Mouse (Mus musculus) ES-E14 (cell line): ENCODE measurements around the gene Sec16b. TPM values are rescaled to one million over a fixed set of nuclear protein-coding genes. Genes with fewer than 3 reads are reported as not detected.

Experiments
- DNase-seq: peaks from one replicate; pipeline ENCODE4 v3.0.0-alpha.2; 2013; ENCODE audit warnings: low read depth, low spot score
- H3K27ac ChIP-seq: 2 replicates; pipeline ENCODE4 v1.5.1; 2012; ENCODE audit warnings: low read depth, mild to moderate bottlenecking, low read length, moderate library complexity, mixed read lengths; ENCODE audit not compliant: poor library complexity, insufficient read depth, severe bottlenecking
- H3K36me3 ChIP-seq: 2 replicates; pipeline ENCODE4 v1.6.1; 2012; ENCODE audit warnings: mild to moderate bottlenecking, low read length, moderate library complexity, mixed read lengths; ENCODE audit not compliant: control insufficient read depth, poor library complexity, insufficient read depth, severe bottlenecking
- H3K4me1 ChIP-seq, 2 experiments: fragments of 150-350 bp in 1 of 2; sonication (generic) in 1 of 2; 2 replicates each; pipeline ENCODE4 v1.6.1; 2012; ENCODE audit warnings: low read length in 2 of 2, mild to moderate bottlenecking in 1 of 2, mixed read lengths in 1 of 2; ENCODE audit not compliant: control insufficient read depth in 2 of 2, insufficient read depth in 2 of 2, poor library complexity in 1 of 2
- H3K4me3 ChIP-seq, 2 experiments: fragments of 150-350 bp in 1 of 2; sonication (generic) in 1 of 2; 2 replicates each; pipeline ENCODE4 v1.5.1; 2012; ENCODE audit warnings: low read length in 2 of 2, low read depth in 1 of 2, mild to moderate bottlenecking in 1 of 2, mixed read lengths in 1 of 2; ENCODE audit not compliant: insufficient read depth in 1 of 2, poor library complexity in 1 of 2, severe bottlenecking in 1 of 2
- H3K9ac ChIP-seq: 2 replicates; pipeline ENCODE4 v1.6.1; 2012; ENCODE audit warnings: low read depth, mild to moderate bottlenecking, low read length, mixed read lengths; ENCODE audit not compliant: poor library complexity, insufficient read depth, severe bottlenecking
- H3K9me3 ChIP-seq: fragments of 150-350 bp; sonication (generic); 2 replicates; pipeline ENCODE4 v1.6.1; 2012; ENCODE audit warnings: low read depth, mild to moderate bottlenecking, low read length; ENCODE audit not compliant: control insufficient read depth, insufficient read depth
- CHD2 ChIP-seq: IDR thresholded peaks from 2 replicates; pipeline ENCODE4 v1.6.1; 2014; ENCODE audit warnings: mild to moderate bottlenecking, low read depth, low read length, inconsistent platforms
- HCFC1 ChIP-seq: IDR thresholded peaks from 2 replicates; pipeline ENCODE4 v1.6.1; 2012; ENCODE audit warnings: low read length, inconsistent platforms, borderline replicate concordance; ENCODE audit not compliant: insufficient read depth
- MAFK ChIP-seq: IDR thresholded peaks from 2 replicates; pipeline ENCODE4 v1.6.1; 2014; ENCODE audit warnings: mild to moderate bottlenecking, low read depth, low read length, inconsistent platforms; ENCODE audit not compliant: insufficient read depth
- ZC3H11A ChIP-seq: IDR thresholded peaks from 2 replicates; pipeline ENCODE4 v1.6.1; 2012; ENCODE audit warnings: low read depth, mild to moderate bottlenecking, inconsistent platforms, low read length, borderline replicate concordance
- ZNF384 ChIP-seq: IDR thresholded peaks from 2 replicates; pipeline ENCODE4 v1.6.1; 2012; ENCODE audit warnings: low read depth, low read length, inconsistent platforms
- in situ Hi-C, 2 experiments: fragments of 600-800 bp; cut with MboI; formaldehyde crosslinking; loops; one replicate each; pipeline ENCODE4 v1.15.1; 2025; ENCODE audit warnings: low sequenced_read_pairs in 2 of 2, inconsistent platforms in 1 of 2; ENCODE audit not compliant: unreplicated experiment in 2 of 2
- total RNA-seq: library from RNA; depleted of rRNA; stranded (reverse); fragments of 300-350 nt; gene quantifications from 2 replicates; pipeline ENCODE4 v1.2.3, GENCODE M21; 2012

The Sec16b gene
- total RNA-seq, 1 experiment: 0.13 TPM

GRCm38 (mm10) chr1:157470761-157471386 is 35.7 kb upstream of the Sec16b start:
- H3K4me1 ChIP-seq: no peaks in the 10 kb centered on the region
- H3K36me3 ChIP-seq: peaks cover 2% of the 10 kb centered on the region; the same call in 1 of the 2 replicates
- no peak for DNase-seq
- no peaks in the 10 kb centered on the region for H3K9me3 ChIP-seq
- H3K9ac ChIP-seq: no peak overlapping the region
- in situ Hi-C loops: loop anchor here in 1 of 2 experiments (25.0 kb wide), 1 partner anchor 384 kb away; no protein-coding TSS in a partner anchor
- no peak overlapping the region for H3K4me3 ChIP-seq
- no peak overlapping the region for H3K27ac ChIP-seq
- TF ChIP-seq ZC3H11A (no peak), ZNF384 (no peak), MAFK (no peak), CHD2 (no peak), HCFC1 (no peak)

GRCm38 (mm10) chr1:157472716-157473115 is 33.8 kb upstream of the Sec16b start:
- in situ Hi-C loops: loop anchor here in 1 of 2 experiments (25.0 kb wide), 1 partner anchor 385 kb away; no protein-coding TSS in a partner anchor
- no peak for DNase-seq
- no peak overlapping the region for H3K27ac ChIP-seq
- no peaks in the 10 kb centered on the region for H3K9me3 ChIP-seq
- no peak for TF ChIP-seq CHD2
- no peak for TF ChIP-seq ZNF384
- TF ChIP-seq MAFK: no peak
- no peak for TF ChIP-seq HCFC1
- TF ChIP-seq ZC3H11A: no peak
- no peak overlapping the region for H3K4me3 ChIP-seq
- no peak overlapping the region for H3K9ac ChIP-seq
- no peaks in the 10 kb centered on the region for H3K4me1 ChIP-seq
- H3K36me3 ChIP-seq: no peaks in the 10 kb centered on the region

- no peak for DNase-seq
- Histone ChIP-seq H3K36me3 (no peaks in the 10 kb centered on the region), H3K27ac (no peak overlapping the region), H3K4me1 (no peaks in the 10 kb centered on the region), H3K9ac (no peak overlapping the region), H3K9me3 (no peaks in the 10 kb centered on the region), H3K4me3 (no peak overlapping the region)
- in situ Hi-C loops: loop anchor here in 1 of 2 experiments (25.0 kb wide), 1 partner anchor 388 kb away; no protein-coding TSS in a partner anchor
- TF ChIP-seq MAFK (no peak), CHD2 (no peak), ZC3H11A (no peak), ZNF384 (no peak), HCFC1 (no peak)
Measured at GRCm38 (mm10) chr1:157474865-157475264, 31.7 kb upstream of the Sec16b start.

- TF ChIP-seq CHD2: no peak
- TF ChIP-seq HCFC1: no peak
- TF ChIP-seq ZC3H11A: no peak
- TF ChIP-seq MAFK: no peak
- no peak for TF ChIP-seq ZNF384
- H3K9me3 ChIP-seq: no peaks in the 10 kb centered on the region
Measured at GRCm38 (mm10) chr1:157476231-157476630, 30.3 kb upstream of the Sec16b start.

More at GRCm38 (mm10) chr1:157476231-157476630, 30.3 kb upstream of the Sec16b start:
- no peak for DNase-seq
- H3K4me3 ChIP-seq: no peak overlapping the region
- no peak overlapping the region for H3K27ac ChIP-seq
- in situ Hi-C loops: no loop called here
- no peaks in the 10 kb centered on the region for H3K36me3 ChIP-seq
- H3K4me1 ChIP-seq: no peaks in the 10 kb centered on the region
- H3K9ac ChIP-seq: no peak overlapping the region
